Mouse (Mus musculus): ENCODE measurements around the gene Plaur.
"Not testable (repeated sequence)": the region's sequence is repeated elsewhere in the genome, so short reads cannot be mapped to it uniquely, and the experiment has no call there.

Plaur gene

DNA sequence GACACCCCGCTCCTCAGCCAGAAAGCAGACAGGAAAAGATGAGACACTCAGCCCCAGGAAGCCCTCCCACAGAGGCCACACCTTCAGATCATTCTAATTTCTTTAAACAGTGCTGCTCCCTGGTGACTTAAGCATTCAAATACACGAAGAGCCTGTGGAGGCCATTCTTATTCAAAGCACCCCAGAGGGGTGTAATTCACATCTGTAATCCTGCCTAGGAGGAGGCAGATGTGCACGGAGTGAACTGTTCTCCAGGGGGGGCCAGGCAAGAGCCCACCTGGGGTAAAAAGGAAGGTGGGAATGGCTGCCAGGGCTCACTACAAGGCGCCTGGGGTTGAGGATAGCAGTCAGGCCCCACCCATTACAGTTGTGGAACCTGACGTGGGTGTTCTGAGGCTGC, 54.8 kb downstream of the Plaur start:
- DNase-seq = no peak

DNA sequence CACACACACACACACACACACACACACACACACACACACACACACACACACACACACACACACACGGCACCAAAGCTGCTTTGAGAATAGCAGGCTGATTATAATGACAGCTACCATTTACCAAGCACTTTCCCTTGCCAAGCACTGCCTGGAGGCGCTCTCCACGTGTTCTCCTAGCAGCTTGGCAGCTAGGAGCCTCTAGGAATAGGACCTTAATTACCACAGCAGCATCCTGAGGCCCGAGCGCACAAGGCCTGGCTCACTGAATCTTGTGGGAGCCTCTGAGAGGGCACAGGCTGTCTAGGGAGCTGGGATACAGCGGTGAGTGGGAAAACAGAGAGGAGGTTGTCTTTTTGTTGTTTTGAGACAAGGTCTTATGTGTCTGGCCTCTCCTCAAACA, 55.4 kb downstream of the Plaur start:
- no peak for DNase-seq

DNA sequence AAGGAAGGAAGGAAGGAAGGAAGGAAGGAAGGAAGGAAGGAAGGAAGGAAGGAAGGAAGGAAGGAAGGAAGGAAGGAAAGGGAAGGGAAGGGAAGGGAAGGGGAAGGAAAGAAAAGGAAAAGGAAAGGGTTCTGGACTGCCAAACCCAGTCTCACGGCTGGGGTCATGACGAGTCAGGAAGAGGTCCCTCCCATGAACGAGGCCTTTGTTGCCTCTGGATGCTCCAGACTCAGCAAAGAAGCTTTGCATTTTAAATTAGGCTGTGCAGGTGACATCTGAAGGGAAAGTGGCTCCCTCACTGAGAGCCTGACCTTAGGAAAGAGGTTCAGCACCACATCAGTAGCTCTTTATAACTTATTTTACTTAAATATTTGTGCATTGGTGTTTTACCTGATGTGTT, 56.8 kb downstream of the Plaur start:
- no peak for DNase-seq

DNA sequence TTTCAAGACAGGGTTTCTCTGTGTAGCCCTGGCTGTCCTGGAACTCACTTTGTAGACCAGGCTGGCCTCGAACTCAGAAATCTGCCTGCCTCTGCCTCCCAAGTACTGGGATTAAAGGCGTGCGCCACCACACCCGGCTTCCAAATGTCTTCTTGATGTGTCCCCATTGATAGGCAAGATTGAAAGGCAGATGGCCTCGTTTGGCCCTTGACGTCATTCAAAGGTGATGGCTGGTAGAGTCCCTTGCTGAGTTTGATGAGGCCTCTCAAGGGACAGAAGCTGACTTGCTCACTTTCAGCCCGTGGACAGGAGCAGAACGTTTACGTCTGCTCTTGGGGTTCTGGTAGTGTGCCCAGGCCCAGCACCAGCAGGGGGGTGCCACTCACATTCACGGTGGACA, 57.8 kb downstream of the Plaur start:
- DNase-seq = not testable (repeated sequence)

DNA sequence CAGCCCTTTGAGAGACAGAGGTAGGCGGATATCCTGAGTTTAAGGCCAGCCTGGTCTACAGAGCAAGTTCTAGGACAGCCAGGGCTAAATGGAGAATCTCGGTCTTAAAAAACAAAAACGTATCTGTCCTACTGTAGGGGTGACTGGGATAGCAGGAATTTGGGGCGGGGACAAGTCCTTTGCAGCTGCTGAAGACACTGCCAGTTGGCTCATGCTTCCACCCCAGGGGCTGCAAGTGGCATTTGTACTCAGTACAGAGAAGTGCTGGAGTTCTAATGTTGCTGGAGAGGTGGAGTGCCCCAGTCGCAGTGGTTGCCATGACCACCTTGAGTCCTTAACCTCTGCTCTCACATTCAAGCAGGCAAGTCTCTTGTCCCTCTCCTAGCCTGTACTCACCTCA, 60.5 kb downstream of the Plaur start:
- no peak for DNase-seq

DNA sequence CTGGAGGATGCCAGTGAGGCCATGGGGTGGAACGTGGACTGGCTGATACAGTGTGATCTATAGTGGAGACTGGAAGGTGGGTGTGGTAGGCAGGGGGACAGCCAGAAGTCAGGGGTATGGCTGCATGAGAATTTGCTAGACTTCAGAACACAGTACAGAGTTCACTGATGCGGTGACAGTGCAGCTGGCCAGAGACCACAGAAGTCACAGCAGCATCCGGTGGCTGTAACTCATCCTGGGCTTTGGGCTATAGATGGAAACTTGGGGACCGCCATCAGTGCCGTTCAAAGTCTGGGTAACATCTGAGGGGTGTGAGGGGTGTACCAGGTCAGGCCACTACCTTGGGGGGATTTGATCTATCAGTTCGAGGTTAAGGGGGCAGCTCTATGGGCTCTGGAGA, 61.4 kb downstream of the Plaur start:
- DNase-seq = no peak

DNA sequence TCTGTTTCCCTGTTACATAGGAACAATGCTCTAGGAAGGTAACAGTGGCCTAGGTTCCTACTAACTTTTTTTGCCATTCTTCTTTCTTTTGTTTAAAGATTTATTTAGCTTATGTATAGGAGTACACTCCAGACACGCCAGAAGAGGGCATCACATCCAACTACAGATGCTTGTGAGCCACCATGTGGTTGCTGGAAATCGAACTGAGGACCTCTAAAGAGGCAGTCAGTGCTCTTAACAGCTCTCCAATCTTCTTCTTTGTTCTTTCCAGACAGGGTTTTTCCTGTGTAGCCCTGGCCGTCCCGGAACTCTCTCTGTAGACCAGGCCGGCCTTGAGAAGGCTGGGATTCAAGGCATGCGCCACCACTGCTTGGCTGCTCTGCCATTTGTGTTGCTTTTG, 62.7 kb downstream of the Plaur start:
- no peak for DNase-seq

Measured in liver (tissue).